ENCODE assay signal across 9 mouse cellular contexts in genomic region chr3:107159418-107159817, GRCm38 (mm10). TPM values are rescaled to one million over a fixed set of nuclear protein-coding genes. Genes with fewer than 3 reads are reported as not detected.
DNase-seq lines count a peak whose midpoint lies in the region; ATAC-seq lines count a peak whose summit lies in the region.
"Had no signal": no experiment of that assay in that cellular context is flagged by ENCODE, and none has a peak within 500 bp of the region (broad histone marks: within the 10 kb centered on the region; RNA-seq: fewer than 3 reads in every experiment).

No protein-coding gene starts in this region.

- peaks cover 30% of the 10 kb centered on the region for H3K27me3 ChIP-seq in heart, embryonic 10.5 days (ENCODE audit: insufficient read depth, poor library complexity, severe bottlenecking)
- 0 out of 2 replicates have a peak, but pooled peaks cover 2% of the 10 kb centered on the region for H3K27me3 ChIP-seq in hindbrain, embryonic 12.5 days

- WGBS in heart, embryonic 10.5 days, result 57% methylated on average over 3 of the region's 3 CpGs
- WGBS in hindbrain, embryonic 12.5 days, result 62% methylated on average over 3 of the region's 3 CpGs

- H3K4me2 ChIP-seq in hindbrain, embryonic 12.5 days (replicated peaks), result peak overlapping the region; percentile 55

- no peak for ATAC-seq in hindbrain, embryonic 12.5 days (ENCODE audit: low FRiP score)

- H3K9me3 ChIP-seq in heart, embryonic 10.5 days, result no peaks in the 10 kb centered on the region
- H3K9me3 ChIP-seq in hindbrain, embryonic 12.5 days (replicated peaks), result no peaks in the 10 kb centered on the region

- H3K36me3 ChIP-seq in heart, embryonic 10.5 days, result no peaks in the 10 kb centered on the region
- H3K36me3 ChIP-seq in hindbrain, embryonic 12.5 days, result no peaks in the 10 kb centered on the region

- no peak for DNase-seq in heart, embryonic 10.5 days (ENCODE audit: low spot score)
- DNase-seq in heart, adult 18-20 months, result no peak
- peak; percentile 12 for DNase-seq in 416B (ENCODE audit: low read depth)
- peak; percentile 45 to 68 for DNase-seq in cerebellum, postnatal 25 days
- peak; percentile 50 for DNase-seq in retina, embryonic 14.5 days (ENCODE audit: low spot score)
- DNase-seq in ovary, adult 18-20 months (ENCODE audit: low spot score), result no peak
- DNase-seq in adrenal gland, adult (ENCODE audit: inconsistent age in 2 of 2, low spot score in 1 of 2), result no peak

- no peak overlapping the region for H3K27ac ChIP-seq in heart, embryonic 10.5 days
- H3K27ac ChIP-seq in hindbrain, embryonic 12.5 days, result no peak overlapping the region

- peak overlapping the region; percentile 51 for H3K4me3 ChIP-seq in heart, embryonic 10.5 days
- no peak overlapping the region; the same call in 1 of the 2 replicates for H3K4me3 ChIP-seq in hindbrain, embryonic 12.5 days

- peaks cover 7% of the 10 kb centered on the region; the same call in 1 of the 2 replicates for H3K4me1 ChIP-seq in heart, embryonic 10.5 days
- peaks cover 9% of the 10 kb centered on the region for H3K4me1 ChIP-seq in hindbrain, embryonic 12.5 days

- H3K9ac ChIP-seq in hindbrain, embryonic 12.5 days, result no peak overlapping the region

RNA-seq across cellular contexts. Expression of gene Kcna10, which starts 23.4 kb away (rescaled TPM):
- not detected in 2 replicates for polyA plus RNA-seq in heart, embryonic 10.5 days (2016; fragmentation: Nextera tagmentation; extraction: Ambion mirVana)
- not detected for total RNA-seq in heart, adult 18-20 months (2021)
- not detected in 2 replicates for polyA plus RNA-seq in hindbrain, embryonic 12.5 days (2016; fragmentation: Nextera tagmentation; extraction: Ambion mirVana)
- total RNA-seq: heart, postnatal 14 days had no signal

RNA-seq across cellular contexts. Expression of gene Kcna2, which starts 58.5 kb away (rescaled TPM):
- not detected in 2 replicates for polyA plus RNA-seq in heart, embryonic 10.5 days (2016; fragmentation: Nextera tagmentation; extraction: Ambion mirVana)
- total RNA-seq in heart, adult 18-20 months (2021), result 1 to 10 TPM in 1 of 2 experiments, under 1 TPM in 1; 0.92 to 1.2 TPM
- polyA plus RNA-seq in hindbrain, embryonic 12.5 days (2016; fragmentation: Nextera tagmentation; extraction: Ambion mirVana), result 0.57 and 0.67 TPM in 2 replicates

Comparison
In these comparisons a context has a peak if more than half of its experiments do, and no peak if none do; other contexts are left out.
1. DNase-seq: peak in 416B (single experiment), cerebellum, postnatal 25 days (2 of 2) and retina, embryonic 14.5 days (single experiment); none in heart, embryonic 10.5 days (single experiment), heart, adult 18-20 months (0 of 2), ovary, adult 18-20 months (single experiment) and adrenal gland, adult (0 of 2).